Mouse (Mus musculus) heart, embryonic 15.5 days (tissue): ENCODE data around the gene Cryba2. TPM values are rescaled to one million over a fixed set of nuclear protein-coding genes. Genes with fewer than 3 reads are reported as not detected.
A peak's percentile ranks its signal among the peaks of the same experiment; 100 is the strongest.

Experiments
- ATAC-seq: fragments of 200-750 bp; cut with Nextera tagmentation; replicated peaks from 2 replicates; pipeline ENCODE4 v1.8.0; 2017; ENCODE audit warnings: low read depth, moderate TSS enrichment; ENCODE audit not compliant: insufficient number of reproducible peaks, insufficient read depth, low FRiP score
- H3K27ac ChIP-seq: fragments of 300-500 bp; sonication (generic); 2 replicates; pipeline ENCODE4 v1.5.1; 2015; ENCODE audit warnings: mild to moderate bottlenecking, inconsistent platforms
- H3K27me3 ChIP-seq: fragments of 300-500 bp; sonication (generic); 2 replicates; pipeline ENCODE4 v1.6.1; 2015; ENCODE audit warnings: inconsistent platforms
- H3K36me3 ChIP-seq: fragments of 300-500 bp; sonication (generic); 2 replicates; pipeline ENCODE4 v1.6.1; 2015; ENCODE audit warnings: mild to moderate bottlenecking, inconsistent platforms
- H3K4me1 ChIP-seq: fragments of 300-500 bp; sonication (generic); replicated peaks from 2 replicates; pipeline ENCODE4 v1.6.1; 2015; ENCODE audit warnings: inconsistent platforms
- H3K4me2 ChIP-seq: fragments of 300-500 bp; sonication (generic); 2 replicates; pipeline ENCODE4 v1.6.1; 2015; ENCODE audit warnings: inconsistent platforms, mild to moderate bottlenecking, moderate library complexity
- H3K4me3 ChIP-seq: fragments of 300-500 bp; sonication (generic); 2 replicates; pipeline ENCODE4 v1.5.1; 2015; ENCODE audit warnings: mild to moderate bottlenecking, inconsistent platforms
- H3K9ac ChIP-seq: fragments of 300-500 bp; sonication (generic); 2 replicates; pipeline ENCODE4 v1.6.1; 2015; ENCODE audit warnings: mild to moderate bottlenecking, inconsistent platforms
- H3K9me3 ChIP-seq: fragments of 300-500 bp; sonication (generic); replicated peaks from 2 replicates; pipeline ENCODE4 v1.6.1; 2016; ENCODE audit warnings: inconsistent platforms
- WGBS: fragments of 180-500 bp; shearing (Covaris S2); methylation state at CpG from one replicate; pipeline ENCODE4 v1.1.7; 2015; ENCODE audit warnings: mixed read lengths; 5-methylcytosine and 5-hydroxymethylcytosine counted together
- polyA plus RNA-seq: library from polyadenylated mRNA; unstranded; fragments of >200 nt; fragmentation: Nextera tagmentation; extraction: Ambion mirVana; gene quantifications from 2 replicates; pipeline ENCODE4 v1.2.1, GENCODE M21; 2015

The Cryba2 gene
- polyA plus RNA-seq: not detected in 2 replicates

DNA sequence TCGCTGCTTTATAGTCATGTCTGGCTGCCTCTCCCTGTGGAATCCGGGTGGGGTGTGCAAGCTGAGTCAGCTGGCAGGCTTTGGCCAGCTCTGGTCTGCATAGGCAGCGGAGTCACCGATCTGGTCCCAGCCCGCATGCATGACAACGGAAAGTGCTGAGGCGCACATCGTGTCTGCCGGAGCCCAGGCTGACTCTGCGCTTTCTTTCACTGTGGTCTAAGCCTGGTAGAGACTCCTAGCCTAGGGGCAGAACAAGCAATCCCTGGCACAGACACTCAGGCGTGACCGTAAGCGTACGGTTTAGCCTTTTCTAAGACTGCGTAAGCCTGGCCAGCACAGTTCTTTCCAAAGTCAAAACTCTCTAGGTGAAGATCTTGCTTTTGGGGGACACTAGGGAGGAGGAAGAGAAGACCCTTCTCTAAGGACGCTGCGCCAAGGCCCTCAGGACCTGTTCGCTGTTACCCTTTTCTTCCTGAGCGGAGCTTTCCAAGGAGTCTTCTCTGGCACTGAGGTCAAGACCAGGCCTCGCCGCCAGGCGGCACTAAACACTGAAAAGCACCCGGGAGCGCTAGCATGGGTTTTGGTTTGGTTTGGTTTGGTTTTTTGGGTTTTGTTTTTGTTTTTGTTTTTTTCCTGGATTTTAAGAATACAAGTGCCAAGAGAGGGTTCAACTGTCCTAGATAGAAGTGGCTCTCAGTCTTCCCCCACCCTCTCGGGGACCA, at the start of gene Cryba2:
Cryba2 (minus strand) TSS at position 10 of the 722 bp plus-strand sequence.
- no peaks in the 10 kb centered on the region for H3K36me3 ChIP-seq
- peak within 1 kb of the TSS; percentile 5; the same call in 1 of the 2 replicates for H3K4me3 ChIP-seq
- H3K9me3 ChIP-seq: no peaks in the 10 kb centered on the region
- WGBS: 4% methylated on average over 25 of the region's 25 CpGs
- H3K9ac ChIP-seq: no peak within 1 kb of the TSS
- H3K4me2 ChIP-seq: peak within 1 kb of the TSS; percentile 25; the same call in 1 of the 2 replicates
- no peak within 1 kb of the TSS for H3K27ac ChIP-seq
- H3K27me3 ChIP-seq: peaks cover 95% of the 10 kb centered on the region
- ATAC-seq: no peak
- peaks cover 13% of the 10 kb centered on the region for H3K4me1 ChIP-seq

DNA sequence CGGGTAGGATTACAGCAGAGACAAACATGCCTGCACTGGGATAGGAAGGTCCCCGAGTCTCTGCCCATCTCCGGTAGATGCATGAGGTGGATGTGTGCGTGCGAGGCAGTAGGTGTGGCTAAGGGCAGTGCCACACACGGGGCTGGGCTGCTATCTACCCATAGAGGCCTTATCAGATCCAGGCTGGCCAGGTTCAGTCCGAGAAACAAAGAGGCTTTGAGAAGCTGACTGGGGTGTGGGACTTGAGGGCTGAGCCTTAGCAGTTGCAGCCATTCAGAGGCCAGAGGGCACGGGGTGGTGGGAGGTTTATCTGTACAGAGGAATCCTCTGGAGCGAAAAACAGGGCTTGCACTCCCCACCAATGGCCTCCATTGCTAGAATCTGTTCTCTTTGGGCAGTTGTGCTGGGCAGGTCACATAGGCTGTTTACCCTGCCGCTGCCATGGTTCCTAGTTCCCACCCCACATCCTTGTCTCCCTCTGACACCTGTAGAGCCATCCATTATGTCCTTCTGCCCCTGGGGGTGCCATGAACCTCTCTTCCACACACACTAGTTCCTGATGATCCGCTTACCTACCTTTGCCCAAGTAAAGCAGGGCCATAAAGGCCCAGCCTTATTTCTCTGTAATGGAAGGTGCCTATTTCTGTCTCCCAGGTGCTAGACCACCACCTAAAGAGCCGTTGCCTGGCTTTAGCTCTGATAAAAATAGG, 48.9 kb upstream of the Cryba2 start:
- H3K4me3 ChIP-seq: no peak overlapping the region
- no peak overlapping the region for H3K9ac ChIP-seq
- H3K9me3 ChIP-seq: no peaks in the 10 kb centered on the region
- H3K36me3 ChIP-seq: no peaks in the 10 kb centered on the region
- no peak overlapping the region for H3K4me2 ChIP-seq
- no peaks in the 10 kb centered on the region for H3K4me1 ChIP-seq
- H3K27ac ChIP-seq: no peak overlapping the region
- peaks cover 89% of the 10 kb centered on the region for H3K27me3 ChIP-seq
- ATAC-seq: no peak
- WGBS: 46% methylated on average over 12 of the region's 12 CpGs

DNA sequence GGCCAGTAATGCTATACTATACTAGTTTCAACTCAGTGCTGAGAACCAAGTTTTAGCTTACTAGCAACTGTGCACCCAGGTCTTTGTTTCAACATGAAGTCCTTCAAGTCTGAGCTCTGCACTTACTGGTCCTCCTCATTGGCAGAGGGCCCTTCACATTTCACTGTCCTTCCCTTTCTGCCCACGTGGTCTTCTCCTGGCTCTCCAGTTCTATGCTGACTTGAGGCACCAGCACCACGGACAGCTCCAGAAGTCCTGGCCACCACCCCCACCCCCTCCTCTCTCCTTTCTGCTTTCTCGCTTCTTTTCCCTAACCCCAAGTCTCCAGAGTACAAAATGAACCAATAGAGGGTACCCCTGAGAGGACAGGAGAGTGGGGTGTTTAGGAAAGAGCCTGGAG, 46.8 kb upstream of the Cryba2 start:
- Histone ChIP-seq H3K4me3 (no peak overlapping the region), H3K36me3 (no peaks in the 10 kb centered on the region), H3K9me3 (no peaks in the 10 kb centered on the region), H3K4me1 (no peaks in the 10 kb centered on the region; the same call in 1 of the 2 replicates), H3K9ac (no peak overlapping the region), H3K27me3 (peaks cover 83% of the 10 kb centered on the region), H3K4me2 (no peak overlapping the region), H3K27ac (no peak overlapping the region)
- 9% methylated on average over 3 of the region's 3 CpGs for WGBS
- no peak for ATAC-seq

DNA sequence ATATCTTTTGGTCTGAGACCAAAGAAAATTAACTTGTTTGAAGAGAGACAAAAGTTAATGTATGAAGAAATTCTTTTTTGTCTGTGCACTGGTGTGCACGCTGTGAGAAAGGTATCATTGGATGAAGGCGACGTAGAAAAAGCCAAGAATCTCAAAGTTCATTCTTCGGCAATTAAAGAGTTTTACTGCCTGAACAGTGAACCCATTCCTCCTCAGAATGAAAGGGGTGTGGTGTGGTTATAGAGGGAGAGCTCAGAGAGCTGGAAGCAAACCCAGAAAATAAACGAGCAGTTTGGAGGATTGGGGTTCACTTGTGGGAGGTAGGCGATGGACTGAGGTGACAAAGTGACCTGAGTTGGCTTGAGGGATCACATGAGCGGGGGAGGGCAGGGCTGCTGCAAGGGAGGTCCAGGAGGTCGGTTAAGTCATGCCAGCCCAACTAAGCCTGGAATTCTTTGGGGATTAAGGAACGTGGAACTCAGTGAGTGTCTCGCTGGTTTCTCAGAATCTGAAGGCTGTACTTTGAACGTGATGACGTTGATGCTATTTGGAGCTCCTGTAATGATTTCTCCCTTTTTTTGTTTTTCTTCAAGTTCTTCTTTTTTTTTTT, 43.4 kb upstream of the Cryba2 start:
- no peak overlapping the region for H3K4me2 ChIP-seq
- H3K9ac ChIP-seq: no peak overlapping the region
- no peaks in the 10 kb centered on the region; the same call in 1 of the 2 replicates for H3K4me1 ChIP-seq
- no peak overlapping the region for H3K4me3 ChIP-seq
- ATAC-seq: no peak
- no peak overlapping the region for H3K27ac ChIP-seq
- H3K36me3 ChIP-seq: no peaks in the 10 kb centered on the region
- H3K27me3 ChIP-seq: peaks cover 76% of the 10 kb centered on the region
- WGBS: 40% methylated on average over 12 of the region's 12 CpGs
- H3K9me3 ChIP-seq: no peaks in the 10 kb centered on the region

DNA sequence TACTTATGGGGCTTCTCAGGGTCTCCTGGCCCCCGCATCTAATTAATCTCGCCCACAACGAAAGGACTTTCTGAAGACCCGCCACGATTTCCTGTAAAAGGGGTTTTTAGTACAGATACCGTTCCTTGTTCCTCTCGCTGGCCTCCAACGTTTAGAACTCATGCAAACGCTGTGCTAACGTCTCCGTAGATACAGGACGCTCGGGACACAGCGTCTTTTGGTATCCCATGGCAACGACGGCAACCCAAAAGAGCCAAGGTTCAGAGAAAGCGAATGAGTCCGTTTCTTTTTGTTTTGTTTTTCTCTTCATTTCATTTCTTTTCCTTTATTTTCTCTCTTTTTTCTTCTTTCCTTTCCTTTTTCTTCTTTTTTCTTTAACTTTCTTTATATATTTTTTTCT, 42.5 kb upstream of the Cryba2 start, which contains the start of gene Cfap65:
Cfap65 (minus strand) TSS at position 198 of the 400 bp plus-strand sequence.
- Histone ChIP-seq H3K9me3 (no peaks in the 10 kb centered on the region), H3K9ac (no peak within 1 kb of the TSS), H3K27me3 (peaks cover 67% of the 10 kb centered on the region), H3K36me3 (no peaks in the 10 kb centered on the region), H3K27ac (no peak within 1 kb of the TSS), H3K4me3 (0 out of 2 replicates have a peak within 1 kb of the TSS, but pooled peaks have one; percentile 6), H3K4me2 (peak within 1 kb of the TSS; percentile 34; the same call in 1 of the 2 replicates), H3K4me1 (no peaks in the 10 kb centered on the region; the same call in 1 of the 2 replicates)
- ATAC-seq: no peak
- 2% methylated on average over 18 of the region's 18 CpGs for WGBS

DNA sequence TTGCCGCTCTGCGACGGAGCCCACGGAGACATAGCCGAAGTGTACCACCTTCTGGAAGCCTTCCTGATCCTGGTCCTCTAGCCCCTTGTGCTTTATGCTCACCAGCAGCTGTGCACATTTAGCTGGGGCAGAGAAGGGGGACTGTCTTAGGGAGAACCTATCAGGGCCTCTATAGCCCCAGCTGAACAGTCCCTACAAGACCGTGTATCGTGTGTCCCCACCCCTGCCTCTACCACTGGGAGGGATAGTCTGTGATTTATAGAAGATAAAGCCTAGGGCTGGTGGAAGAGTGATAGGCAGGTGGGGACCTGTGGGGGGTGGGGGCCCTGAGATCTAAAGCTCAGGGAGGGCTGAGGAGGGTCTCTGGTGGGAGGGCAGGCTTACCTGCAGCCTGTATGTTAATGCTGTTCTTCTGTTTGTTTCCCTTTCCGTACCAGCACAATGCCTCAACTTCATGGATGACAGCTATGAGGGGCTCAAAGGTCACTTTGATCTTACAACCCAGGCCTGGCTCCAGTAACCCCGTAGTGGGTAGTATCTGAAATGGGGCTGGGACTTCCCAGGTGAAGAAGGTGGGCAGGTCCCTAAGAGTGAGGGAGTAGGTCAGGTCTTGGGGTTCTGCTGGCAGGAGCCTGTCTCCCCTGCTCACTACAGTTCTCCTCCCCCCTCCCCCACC, 34.8 kb upstream of the Cryba2 start:
- H3K4me3 ChIP-seq: no peak overlapping the region
- H3K4me2 ChIP-seq: no peak overlapping the region
- no peaks in the 10 kb centered on the region for H3K4me1 ChIP-seq
- H3K9ac ChIP-seq: no peak overlapping the region
- H3K36me3 ChIP-seq: no peaks in the 10 kb centered on the region
- no peak for ATAC-seq
- H3K27me3 ChIP-seq: peaks cover 72% of the 10 kb centered on the region
- 76% methylated on average over 9 of the region's 9 CpGs for WGBS
- no peaks in the 10 kb centered on the region for H3K9me3 ChIP-seq
- H3K27ac ChIP-seq: no peak overlapping the region

DNA sequence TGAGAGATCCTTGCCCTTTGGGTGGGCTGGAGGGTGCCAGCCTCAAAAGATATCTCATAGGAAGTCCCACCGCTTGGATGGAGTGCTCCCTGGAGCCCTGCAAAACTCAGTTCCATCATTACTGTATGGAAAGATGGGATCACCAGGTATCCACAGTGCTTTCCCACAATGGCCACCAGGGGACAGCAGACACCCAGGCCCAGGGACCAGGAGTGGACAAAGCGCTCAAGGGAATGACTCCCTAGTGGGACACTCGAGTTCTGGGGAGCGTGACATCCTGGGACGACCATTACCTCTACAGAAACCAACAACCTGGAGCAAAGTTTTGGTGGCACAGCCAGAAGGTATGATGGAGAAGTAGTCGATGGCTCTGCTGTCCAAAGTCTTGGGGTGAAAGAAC, 33.8 kb upstream of the Cryba2 start:
- H3K4me1 ChIP-seq: no peaks in the 10 kb centered on the region
- no peak for ATAC-seq
- no peak overlapping the region for H3K4me3 ChIP-seq
- peaks cover 65% of the 10 kb centered on the region for H3K27me3 ChIP-seq
- H3K4me2 ChIP-seq: no peak overlapping the region
- H3K9ac ChIP-seq: no peak overlapping the region
- H3K9me3 ChIP-seq: no peaks in the 10 kb centered on the region
- 30% methylated on average over 6 of the region's 6 CpGs for WGBS
- no peaks in the 10 kb centered on the region for H3K36me3 ChIP-seq
- no peak overlapping the region for H3K27ac ChIP-seq

DNA sequence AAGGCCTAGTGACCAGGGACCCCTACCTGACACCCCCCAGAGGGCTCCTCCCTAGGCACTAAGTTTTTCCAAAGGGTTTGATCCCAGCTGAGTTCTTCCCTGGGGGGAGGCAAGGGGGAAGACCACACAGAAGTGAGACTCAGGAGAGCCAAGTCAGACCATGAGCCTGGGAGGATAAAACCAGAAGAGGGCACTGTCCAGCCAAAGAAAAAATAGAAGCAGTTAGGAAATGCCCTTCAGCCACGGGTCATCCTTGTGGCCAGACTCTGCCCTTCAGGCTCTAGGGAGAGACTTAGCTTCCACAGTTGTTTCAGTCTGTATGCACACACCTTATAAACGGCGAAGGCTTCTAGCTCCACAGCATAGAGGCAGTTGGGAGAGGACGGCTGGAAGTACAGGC, 31.5 kb upstream of the Cryba2 start:
- Histone ChIP-seq H3K4me2 (no peak overlapping the region), H3K27me3 (peaks cover 70% of the 10 kb centered on the region), H3K4me1 (no peaks in the 10 kb centered on the region), H3K9ac (no peak overlapping the region), H3K9me3 (no peaks in the 10 kb centered on the region), H3K27ac (no peak overlapping the region), H3K36me3 (no peaks in the 10 kb centered on the region), H3K4me3 (no peak overlapping the region)
- 60% methylated on average over 4 of the region's 4 CpGs for WGBS
- no peak for ATAC-seq

DNA sequence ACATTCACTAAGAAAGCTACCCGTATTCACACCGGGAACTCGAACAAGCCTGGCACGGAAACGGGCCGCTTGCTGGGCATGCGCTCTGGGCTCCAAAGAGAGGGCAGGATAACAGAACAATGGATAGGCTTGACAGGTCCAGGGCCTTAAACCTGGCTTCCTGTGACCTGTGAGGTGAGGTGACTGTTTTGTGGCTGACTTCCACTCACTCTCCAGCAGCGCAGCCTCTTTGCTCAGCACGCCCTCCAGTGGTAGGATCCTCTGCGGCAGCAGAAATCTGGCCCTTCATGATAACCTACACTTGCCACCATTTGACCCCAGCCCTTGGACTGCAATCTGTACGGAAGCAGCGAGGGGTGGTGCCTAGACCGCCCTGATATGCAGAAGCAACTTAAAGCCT, 22.8 kb upstream of the Cryba2 start:
- no peak overlapping the region for H3K9ac ChIP-seq
- H3K4me2 ChIP-seq: no peak overlapping the region
- no peak overlapping the region for H3K4me3 ChIP-seq
- WGBS: 29% methylated on average over 13 of the region's 13 CpGs
- ATAC-seq: no peak
- no peaks in the 10 kb centered on the region for H3K4me1 ChIP-seq
- H3K27ac ChIP-seq: no peak overlapping the region
- no peaks in the 10 kb centered on the region for H3K9me3 ChIP-seq
- H3K36me3 ChIP-seq: no peaks in the 10 kb centered on the region
- H3K27me3 ChIP-seq: peaks cover 28% of the 10 kb centered on the region

DNA sequence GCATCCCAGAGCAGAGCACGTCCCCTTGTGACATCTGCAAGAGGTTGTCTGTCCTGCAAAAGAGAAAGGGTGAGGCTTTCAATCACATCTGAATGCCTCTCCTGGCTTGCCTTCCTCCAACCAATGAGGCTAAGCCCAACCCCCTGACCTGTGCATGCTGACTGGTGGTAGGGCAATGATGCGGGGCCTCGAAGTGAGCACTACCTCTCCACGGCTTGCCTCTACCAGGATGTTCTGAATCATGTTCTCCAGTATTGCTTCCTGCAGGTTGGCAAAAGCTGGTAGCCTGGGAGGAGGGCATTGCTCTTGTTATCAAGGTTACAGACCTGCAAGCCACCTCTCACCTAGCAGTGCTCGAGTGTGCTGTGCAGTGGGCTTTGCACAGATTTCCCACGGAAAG, 9.2 kb upstream of the Cryba2 start:
- no peak overlapping the region for H3K27ac ChIP-seq
- H3K27me3 ChIP-seq: peaks cover 98% of the 10 kb centered on the region
- H3K4me2 ChIP-seq: no peak overlapping the region
- H3K36me3 ChIP-seq: no peaks in the 10 kb centered on the region
- H3K4me3 ChIP-seq: no peak overlapping the region
- no peak for ATAC-seq
- H3K4me1 ChIP-seq: peaks cover 19% of the 10 kb centered on the region
- H3K9ac ChIP-seq: no peak overlapping the region
- no peaks in the 10 kb centered on the region for H3K9me3 ChIP-seq
- WGBS: 18% methylated on average over 6 of the region's 6 CpGs

DNA sequence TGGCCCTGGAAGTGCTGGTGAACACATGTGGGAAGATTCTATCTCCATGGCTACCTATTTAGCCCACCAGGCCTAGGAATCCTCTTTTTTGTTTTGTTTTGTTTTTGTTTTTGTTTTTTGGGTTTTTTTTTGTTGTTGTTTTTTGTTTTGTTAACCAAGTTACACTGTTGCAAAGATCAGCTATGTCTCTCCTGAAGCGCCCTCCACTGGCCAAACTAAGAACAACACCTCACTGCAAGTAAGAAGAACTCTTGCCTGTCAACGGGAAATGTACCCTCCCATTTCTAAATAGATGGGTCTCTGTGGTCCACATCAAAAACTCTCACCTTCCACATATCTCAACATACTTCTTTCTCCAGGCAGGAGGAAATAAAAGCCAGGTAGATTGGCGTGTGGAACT, 8.7 kb upstream of the Cryba2 start:
- H3K4me2 ChIP-seq: no peak overlapping the region
- H3K4me3 ChIP-seq: no peak overlapping the region
- H3K27ac ChIP-seq: no peak overlapping the region
- H3K4me1 ChIP-seq: peaks cover 19% of the 10 kb centered on the region
- H3K36me3 ChIP-seq: no peaks in the 10 kb centered on the region
- ATAC-seq: no peak
- H3K27me3 ChIP-seq: peaks cover 98% of the 10 kb centered on the region
- no peaks in the 10 kb centered on the region for H3K9me3 ChIP-seq
- no peak overlapping the region for H3K9ac ChIP-seq
- 5% methylated on average over 3 of the region's 3 CpGs for whole genome bisulfite sequencing
